Mouse (Mus musculus) spleen, adult 2 months (tissue): ENCODE results near the gene Tmod4.

Experiments
- CTCF ChIP-seq: fragments of 200-500 bp; IDR thresholded peaks from 2 replicates; pipeline ENCODE4 v1.5.1; 2011; ENCODE audit warnings: mild to moderate bottlenecking, inconsistent platforms; ENCODE audit not compliant: insufficient read depth, insufficient read length, insufficient replicate concordance; ENCODE audit errors: extremely low read depth
- POLR2A ChIP-seq: fragments of 200-500 bp; IDR thresholded peaks from 2 replicates; pipeline ENCODE4 v1.6.1; 2011; ENCODE audit warnings: low read depth, low read length, inconsistent platforms

DNA sequence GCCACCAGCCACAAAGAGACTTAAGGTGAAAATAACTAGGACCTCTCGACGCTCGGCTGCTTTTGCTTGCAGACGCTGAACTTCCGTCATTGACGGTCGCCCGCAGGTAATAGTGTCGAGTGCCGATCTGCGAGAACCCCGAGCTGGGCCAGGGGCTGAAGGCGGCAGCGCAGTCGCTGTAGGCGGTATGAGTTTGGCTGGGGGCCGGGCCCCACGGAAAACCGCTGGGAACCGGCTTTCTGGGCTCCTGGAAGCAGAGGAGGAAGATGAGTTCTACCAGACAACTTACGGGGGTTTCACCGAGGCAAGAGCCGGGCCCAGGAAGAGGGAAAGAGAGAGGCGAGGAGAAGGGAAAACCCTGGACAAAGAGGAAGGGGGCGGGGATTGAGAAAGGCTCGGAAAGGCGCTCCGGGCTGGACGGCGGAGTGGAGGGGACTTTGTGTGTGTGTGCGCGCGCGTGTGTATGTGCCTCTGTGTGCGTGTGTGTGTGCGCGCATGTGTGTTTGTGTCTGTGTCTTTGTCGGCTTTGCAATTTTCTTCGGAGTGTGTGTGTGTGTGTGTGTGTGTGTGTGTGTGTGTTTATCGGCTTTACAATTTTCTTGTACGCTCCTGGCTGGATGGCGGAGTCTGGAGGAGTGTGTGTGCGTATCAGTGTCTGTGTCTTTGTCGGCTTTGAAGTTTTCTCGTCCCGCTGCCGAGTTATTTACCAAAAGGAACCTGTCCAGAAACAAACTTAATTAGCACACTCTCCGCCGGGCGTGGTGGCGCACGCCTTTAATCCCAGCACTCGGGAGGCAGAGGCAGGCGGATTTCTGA, 13.2 kb upstream of the Tmod4 start, which contains the start of gene Vps72:
- TF ChIP-seq CTCF (no peak), POLR2A (peak; percentile 43)
